Mouse (Mus musculus) MEL (cell line): ENCODE results near the gene Prph.

Experiments
- ELF1 ChIP-seq: IDR thresholded peaks from 2 replicates; pipeline ENCODE4 v1.6.1; 2014; ENCODE audit warnings: low read depth, mild to moderate bottlenecking, inconsistent platforms, low read length, improper control_type of control experiment, moderate library complexity
- POLR2A ChIP-seq, 2 experiments: IDR thresholded peaks; 2 replicates each; pipeline ENCODE4 v1.6.1; 2011 to 2012; ENCODE audit warnings: low read length in 2 of 2, mild to moderate bottlenecking in 2 of 2, control low read depth in 1 of 2, improper control_type of control experiment in 1 of 2, low read depth in 1 of 2, moderate library complexity in 1 of 2; ENCODE audit not compliant: control insufficient read depth in 1 of 2, insufficient read depth in 1 of 2, poor library complexity in 1 of 2
- ZNF384 ChIP-seq: IDR thresholded peaks from 2 replicates; pipeline ENCODE4 v1.6.1; 2012; ENCODE audit warnings: low read depth, mild to moderate bottlenecking, inconsistent platforms, low read length, improper control_type of control experiment

DNA sequence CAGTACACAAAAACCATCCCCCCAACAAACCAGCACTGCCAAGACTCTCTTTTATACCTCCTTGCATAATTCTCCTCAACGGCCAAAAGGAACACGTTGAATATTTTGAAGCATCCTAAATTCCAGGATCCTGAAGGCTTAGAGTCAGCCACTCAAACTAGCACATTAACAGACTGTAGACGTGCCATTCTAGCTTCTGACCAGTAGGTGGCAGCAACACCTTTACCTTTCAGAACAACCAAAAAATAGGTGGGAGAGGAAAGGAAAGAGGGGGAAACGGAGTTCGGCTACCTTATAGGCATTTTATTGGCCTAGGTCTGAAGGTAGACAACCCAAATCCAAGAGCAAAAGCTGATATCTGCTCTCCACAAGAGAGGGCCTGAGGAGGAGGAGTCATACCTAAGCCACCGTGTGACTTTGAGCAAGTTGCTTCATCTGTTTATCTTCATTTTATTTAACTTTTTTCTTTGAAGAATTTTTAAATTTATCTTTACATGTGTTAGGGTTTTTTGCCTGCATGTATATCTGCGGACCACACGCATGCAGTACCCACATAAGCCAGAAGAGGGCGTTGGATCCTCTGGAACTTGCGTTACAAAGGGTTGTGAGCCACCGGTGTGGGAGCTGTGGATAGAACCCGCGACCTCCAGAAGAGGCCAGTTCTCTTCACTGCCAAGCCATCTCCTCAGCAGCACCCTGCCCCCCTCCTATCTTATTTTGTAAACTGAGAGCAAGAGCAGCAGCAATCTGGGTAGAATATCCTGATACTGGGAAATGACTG, 5.3 kb upstream of the Prph start:
- TF ChIP-seq ZNF384 (peak; percentile 60), POLR2A (IDR thresholded peaks at IDR 0.05; ENCODE audit: control insufficient read depth in 1 of 2, insufficient read depth in 1 of 2, low read depth in 1 of 2, low read length in 2 of 2, poor library complexity in 1 of 2) (no peak), ELF1 (no peak)
